Mouse (Mus musculus) ES-Bruce4 (cell line): ENCODE results near the gene Gm10354.
"Not testable (repeated sequence)": the region's sequence is repeated elsewhere in the genome, so short reads cannot be mapped to it uniquely, and the experiment has no call there.

Experiments used
- CTCF ChIP-seq: IDR thresholded peaks from one replicate; pipeline ENCODE4 v1.8.1; 2011; ENCODE audit warnings: low read depth, low read length
- POLR2A ChIP-seq: IDR thresholded peaks from one replicate; pipeline ENCODE4 v1.8.1; 2011; ENCODE audit warnings: low read length; ENCODE audit not compliant: insufficient read depth

DNA sequence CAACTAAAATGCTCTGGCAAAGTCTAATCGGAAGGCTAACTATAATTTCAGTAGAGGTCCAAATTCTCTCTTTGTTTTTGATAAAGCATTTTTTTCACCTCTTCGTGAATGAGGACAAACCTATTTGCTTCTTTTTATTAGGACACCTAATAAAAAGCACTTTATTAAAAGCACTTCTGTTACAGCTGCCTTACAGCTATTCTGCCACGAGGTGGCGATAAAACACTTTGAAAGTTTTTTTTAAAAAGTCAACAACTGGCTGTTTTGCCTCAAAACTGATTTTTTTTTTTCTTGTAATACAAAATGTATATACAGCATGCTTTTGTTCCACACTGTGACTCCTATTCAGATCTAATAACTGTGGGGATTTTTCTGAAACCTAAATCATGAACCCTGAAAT, 51.7 kb downstream of the Gm10354 start:
- not testable (repeated sequence) for TF ChIP-seq POLR2A, CTCF
